Mouse (Mus musculus) embryonic facial prominence, embryonic 11.5 days (tissue): ENCODE results near the gene Zglp1. TPM values are rescaled to one million over a fixed set of nuclear protein-coding genes. Genes with fewer than 3 reads are reported as not detected.

Experiments used
- ATAC-seq: fragments of 200-750 bp; cut with Nextera tagmentation; replicated peaks from 2 replicates; pipeline ENCODE4 v1.8.0; 2017; ENCODE audit warnings: low read depth; ENCODE audit not compliant: insufficient number of reproducible peaks, low FRiP score, low TSS enrichment
- DNase-seq: peaks from one replicate; pipeline ENCODE4 v3.0.0-alpha.2; 2015; ENCODE audit warnings: low spot score
- H3K27ac ChIP-seq: fragments of 300-500 bp; sonication (generic); replicated peaks from 2 replicates; pipeline ENCODE4 v1.5.1; 2014; ENCODE audit warnings: mild to moderate bottlenecking, low read depth, low read length, control low read depth
- H3K27me3 ChIP-seq: fragments of 300-500 bp; sonication (generic); 2 replicates; pipeline ENCODE4 v1.6.1; 2014; ENCODE audit warnings: mild to moderate bottlenecking, low read length, moderate library complexity, mixed read lengths; ENCODE audit not compliant: control insufficient read depth, insufficient read depth
- H3K36me3 ChIP-seq: fragments of 300-500 bp; sonication (generic); replicated peaks from 2 replicates; pipeline ENCODE4 v1.6.1; 2014; ENCODE audit warnings: low read depth, mild to moderate bottlenecking, low read length, moderate library complexity, mixed read lengths; ENCODE audit not compliant: control insufficient read depth, insufficient read depth
- H3K4me1 ChIP-seq: fragments of 300-500 bp; sonication (generic); 2 replicates; pipeline ENCODE4 v1.6.1; 2014; ENCODE audit warnings: low read length, mixed read lengths; ENCODE audit not compliant: control insufficient read depth, insufficient read depth
- H3K4me2 ChIP-seq: fragments of 300-500 bp; sonication (generic); 2 replicates; pipeline ENCODE4 v1.6.1; 2014; ENCODE audit warnings: low read depth, mild to moderate bottlenecking, control low read depth, low read length, moderate library complexity
- H3K4me3 ChIP-seq: fragments of 300-500 bp; sonication (generic); 2 replicates; pipeline ENCODE4 v1.5.1; 2014; ENCODE audit warnings: low read depth, low read length, control low read depth
- H3K9ac ChIP-seq: fragments of 300-500 bp; sonication (generic); replicated peaks from 2 replicates; pipeline ENCODE4 v1.6.1; 2014; ENCODE audit warnings: mild to moderate bottlenecking, control low read depth, low read length
- H3K9me3 ChIP-seq: fragments of 300-500 bp; sonication (generic); replicated peaks from 2 replicates; pipeline ENCODE4 v1.6.1; 2016; ENCODE audit warnings: mild to moderate bottlenecking, low read length, inconsistent platforms, mixed read lengths; ENCODE audit not compliant: control insufficient read depth
- WGBS: fragments of 180-500 bp; shearing (Covaris S2); extraction: QIAGEN DNeasy Blood & Tissue Kit; methylation state at CpG from one replicate; pipeline ENCODE4 v1.1.7; 2014; 5-methylcytosine and 5-hydroxymethylcytosine counted together
- polyA plus RNA-seq: library from polyadenylated mRNA; unstranded; fragments of >200 nt; fragmentation: Nextera tagmentation; extraction: Ambion mirVana; gene quantifications from 2 replicates; pipeline ENCODE4 v1.2.1, GENCODE M21; 2014

Zglp1 gene
- polyA plus RNA-seq, 1 experiment from 2014 or later, result 0.80 TPM

GRCm38 (mm10) chr9:21030055-21030600 lies 36.8 kb downstream of the Zglp1 start:
- H3K9me3 ChIP-seq, result no peaks in the 10 kb centered on the region
- H3K4me3 ChIP-seq, result no peak overlapping the region; the same call in 1 of the 2 replicates
- H3K4me1 ChIP-seq, result peaks cover 4% of the 10 kb centered on the region
- H3K27ac ChIP-seq, result no peak overlapping the region
- H3K27me3 ChIP-seq, result peaks cover 36% of the 10 kb centered on the region
- no peak overlapping the region; the same call in 1 of the 2 replicates for H3K9ac ChIP-seq
- DNase-seq (no peak), ATAC-seq (no peak)
- H3K4me2 ChIP-seq, result peak overlapping the region; percentile 57; the same call in 1 of the 2 replicates
- WGBS, result 24% methylated on average over 22 of the region's 22 CpGs
- H3K36me3 ChIP-seq, result no peaks in the 10 kb centered on the region

DNA sequence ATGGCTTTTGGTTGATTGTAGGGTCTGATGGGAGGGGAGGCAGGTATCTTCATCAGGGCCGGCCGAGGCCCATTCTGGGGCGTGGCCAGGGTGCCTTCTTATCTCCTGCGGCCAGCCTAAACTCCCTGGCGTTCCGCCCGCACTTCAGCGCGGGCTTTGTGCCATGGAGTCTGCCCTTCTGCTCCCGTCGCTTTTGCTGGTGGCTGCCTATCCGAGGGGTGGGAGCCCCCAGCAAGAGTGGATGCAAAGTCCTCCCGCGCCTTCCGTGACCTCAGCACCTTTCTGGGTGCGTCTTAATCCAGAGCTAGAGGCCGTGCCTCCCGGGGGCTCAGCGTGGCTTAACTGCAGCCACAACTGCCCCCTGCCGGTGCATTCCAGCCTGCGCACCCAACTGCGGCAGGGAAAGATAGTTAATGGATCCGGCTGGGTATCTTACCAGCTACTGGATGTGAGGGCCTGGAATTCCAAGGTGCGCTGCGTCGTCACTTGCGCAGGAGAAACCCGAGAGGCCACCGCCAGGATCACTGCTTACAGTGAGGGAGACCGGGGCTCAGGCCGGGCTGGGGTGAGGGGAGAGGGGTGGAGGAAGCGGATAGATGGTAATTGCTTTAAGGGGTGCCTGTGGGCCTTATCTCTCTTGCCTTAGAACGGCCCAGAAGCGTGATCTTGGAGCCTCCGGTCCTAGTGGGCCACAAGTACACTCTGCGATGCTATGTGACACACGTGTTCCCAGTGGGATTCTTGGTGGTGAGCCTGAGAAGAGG lies 37.4 kb downstream of the Zglp1 start, which contains the start of gene Icam4:
Gene Icam4 (plus strand): TSS at position 83 of the 764 bp plus-strand sequence.
- peak within 1 kb of the TSS; percentile 44 for H3K9ac ChIP-seq
- no peaks in the 10 kb centered on the region for H3K9me3 ChIP-seq
- ATAC-seq (no peak), DNase-seq (peak; percentile 86)
- H3K4me3 ChIP-seq, result peak within 1 kb of the TSS; percentile 23
- H3K4me2 ChIP-seq, result peak within 1 kb of the TSS; percentile 57
- H3K27ac ChIP-seq, result no peak within 1 kb of the TSS
- 2% methylated on average over 37 of the region's 37 CpGs for WGBS
- no peaks in the 10 kb centered on the region for H3K36me3 ChIP-seq
- H3K4me1 ChIP-seq, result peaks cover 4% of the 10 kb centered on the region
- H3K27me3 ChIP-seq, result peaks cover 30% of the 10 kb centered on the region

DNA sequence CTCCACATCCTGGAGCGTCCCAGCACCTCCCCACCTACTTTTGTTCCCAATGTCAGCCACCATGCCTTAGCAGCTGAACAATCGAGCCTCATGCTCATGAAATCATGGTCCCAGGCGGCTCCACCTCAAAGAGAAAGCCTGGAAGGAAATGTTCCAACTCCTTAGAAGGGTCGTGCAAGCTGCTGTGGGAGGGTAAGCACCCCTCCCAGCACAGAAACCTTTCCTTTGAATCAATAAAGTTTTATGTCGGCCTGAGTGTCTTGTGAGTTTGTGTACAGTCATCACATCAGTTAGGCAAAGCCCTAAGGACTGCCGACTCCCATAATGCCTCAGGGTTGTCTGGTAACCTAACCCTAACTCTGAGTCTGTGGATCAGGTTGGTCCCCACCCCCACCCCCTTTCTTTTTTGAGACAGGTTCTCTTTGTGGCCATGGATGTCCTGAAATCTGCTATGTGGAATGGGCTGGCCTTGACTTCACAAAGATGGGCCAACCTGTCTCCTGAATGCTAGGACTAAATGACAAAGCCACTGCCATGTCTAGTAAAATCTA lies 38.3 kb downstream of the Zglp1 start:
- Histone ChIP-seq H3K27me3 (peaks cover 23% of the 10 kb centered on the region), H3K4me2 (no peak overlapping the region; the same call in 1 of the 2 replicates), H3K9ac (no peak overlapping the region), H3K36me3 (no peaks in the 10 kb centered on the region), H3K4me1 (peaks cover 4% of the 10 kb centered on the region), H3K9me3 (no peaks in the 10 kb centered on the region), H3K27ac (no peak overlapping the region), H3K4me3 (no peak overlapping the region)
- 73% methylated on average over 6 of the region's 6 CpGs for WGBS
- ATAC-seq, result no peak
- DNase-seq, result no peak

DNA sequence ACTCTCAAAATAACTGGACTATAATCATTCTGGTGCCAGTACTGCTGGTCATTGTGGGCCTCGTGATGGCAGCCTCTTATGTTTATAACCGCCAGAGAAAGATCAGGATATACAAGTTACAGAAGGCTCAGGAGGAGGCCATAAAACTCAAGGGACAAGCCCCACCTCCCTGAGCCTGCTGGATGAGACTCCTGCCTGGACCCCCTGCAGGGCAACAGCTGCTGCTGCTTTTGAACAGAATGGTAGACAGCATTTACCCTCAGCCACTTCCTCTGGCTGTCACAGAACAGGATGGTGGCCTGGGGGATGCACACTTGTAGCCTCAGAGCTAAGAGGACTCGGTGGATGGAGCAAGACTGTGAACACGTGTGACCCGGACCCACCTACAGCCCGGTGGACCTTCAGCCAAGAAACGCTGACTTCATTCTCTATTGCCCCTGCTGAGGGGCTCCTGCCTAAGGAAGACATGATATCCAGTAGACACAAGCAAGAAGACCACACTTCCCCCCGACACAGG lies 39.1 kb downstream of the Zglp1 start:
- H3K27ac ChIP-seq, result no peak overlapping the region
- no peak for ATAC-seq
- no peak for DNase-seq
- H3K4me3 ChIP-seq, result no peak overlapping the region
- H3K9ac ChIP-seq, result no peak overlapping the region
- peaks cover 4% of the 10 kb centered on the region for H3K4me1 ChIP-seq
- no peaks in the 10 kb centered on the region for H3K36me3 ChIP-seq
- WGBS, result 60% methylated on average over 8 of the region's 8 CpGs
- H3K9me3 ChIP-seq, result no peaks in the 10 kb centered on the region
- H3K4me2 ChIP-seq, result no peak overlapping the region
- peaks cover 16% of the 10 kb centered on the region for H3K27me3 ChIP-seq

GRCm38 (mm10) chr9:21026849-21027248 lies 40.0 kb downstream of the Zglp1 start:
- ATAC-seq (no peak), DNase-seq (no peak)
- H3K27me3 ChIP-seq, result peaks cover 6% of the 10 kb centered on the region
- H3K4me3 ChIP-seq, result no peak overlapping the region
- no peak overlapping the region for H3K9ac ChIP-seq
- WGBS, result 83% methylated on average over 12 of the region's 12 CpGs
- H3K9me3 ChIP-seq, result no peaks in the 10 kb centered on the region
- H3K36me3 ChIP-seq, result no peaks in the 10 kb centered on the region
- H3K4me1 ChIP-seq, result no peaks in the 10 kb centered on the region; the same call in none of the 2 replicates
- H3K27ac ChIP-seq, result no peak overlapping the region
- no peak overlapping the region for H3K4me2 ChIP-seq

DNA sequence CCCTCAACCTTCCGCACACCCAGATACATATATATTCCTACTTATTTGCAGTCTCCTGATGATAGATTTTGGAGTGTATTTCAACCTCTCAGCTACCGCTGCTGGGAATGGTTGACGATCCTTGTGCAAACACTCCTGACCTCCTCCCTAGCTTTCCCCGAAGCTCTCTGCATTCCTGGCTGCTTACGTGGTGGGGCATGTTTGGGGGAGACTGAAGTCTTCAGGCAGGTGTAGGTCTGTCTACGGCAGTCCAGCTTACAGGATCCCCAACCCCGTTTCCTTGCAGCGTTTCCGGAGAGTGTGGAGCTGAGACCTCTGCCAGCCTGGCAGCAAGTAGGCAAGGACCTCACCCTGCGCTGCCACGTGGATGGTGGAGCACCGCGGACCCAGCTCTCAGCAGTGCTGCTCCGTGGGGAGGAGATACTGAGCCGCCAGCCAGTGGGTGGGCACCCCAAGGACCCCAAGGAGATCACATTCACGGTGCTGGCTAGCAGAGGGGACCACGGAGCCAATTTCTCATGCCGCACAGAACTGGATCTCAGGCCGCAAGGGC lies 41.6 kb downstream of the Zglp1 start:
- H3K36me3 ChIP-seq, result no peaks in the 10 kb centered on the region
- H3K9me3 ChIP-seq, result no peaks in the 10 kb centered on the region
- H3K9ac ChIP-seq, result no peak overlapping the region
- H3K27ac ChIP-seq, result no peak overlapping the region
- ATAC-seq (no peak), DNase-seq (no peak)
- H3K27me3 ChIP-seq, result peaks cover 4% of the 10 kb centered on the region
- no peaks in the 10 kb centered on the region; the same call in none of the 2 replicates for H3K4me1 ChIP-seq
- H3K4me3 ChIP-seq, result no peak overlapping the region
- no peak overlapping the region for H3K4me2 ChIP-seq
- WGBS, result 67% methylated on average over 19 of the region's 19 CpGs

- no peaks in the 10 kb centered on the region for H3K4me1 ChIP-seq
- ATAC-seq, result no peak
- no peak overlapping the region for H3K4me3 ChIP-seq
- H3K9ac ChIP-seq, result no peak overlapping the region
- peaks cover 3% of the 10 kb centered on the region; the same call in 1 of the 2 replicates for H3K27me3 ChIP-seq
- WGBS, result 85% methylated on average over 1 of the region's 1 CpGs
- DNase-seq, result no peak
- no peaks in the 10 kb centered on the region for H3K9me3 ChIP-seq
- no peak overlapping the region for H3K4me2 ChIP-seq
- no peak overlapping the region for H3K27ac ChIP-seq
- H3K36me3 ChIP-seq, result no peaks in the 10 kb centered on the region
Measured at GRCm38 (mm10) chr9:21022726-21023125, 44.2 kb downstream of the Zglp1 start.
